Mouse (Mus musculus) forebrain, embryonic 16.5 days (tissue): ENCODE measurements at regions not wholly inside any gene's neighbourhood (a gene's known extent, or its start where the extent isn't known, plus 50 kb on each side); places are given as distances from the start of the nearest gene placed in this dataset.
A peak's percentile ranks its signal among the peaks of the same experiment; 100 is the strongest.

Source experiments
- ATAC-seq: fragments of 200-750 bp; cut with Nextera tagmentation; 2 replicates; pipeline ENCODE4 v1.8.0; 2017; ENCODE audit warnings: mild to moderate bottlenecking, moderate library complexity
- H3K27ac ChIP-seq: fragments of 300-500 bp; sonication (generic); 2 replicates; pipeline ENCODE4 v1.5.1; 2014; ENCODE audit warnings: low read length, control low read depth
- H3K27me3 ChIP-seq: fragments of 300-500 bp; sonication (generic); replicated peaks from 2 replicates; pipeline ENCODE4 v1.6.1; 2014; ENCODE audit warnings: low read length; ENCODE audit not compliant: control insufficient read depth, insufficient read depth
- H3K36me3 ChIP-seq: fragments of 300-500 bp; sonication (generic); 2 replicates; pipeline ENCODE4 v1.6.1; 2014; ENCODE audit not compliant: control insufficient read depth, insufficient read depth
- H3K4me1 ChIP-seq: fragments of 300-500 bp; sonication (generic); replicated peaks from 2 replicates; pipeline ENCODE4 v1.6.1; 2014; ENCODE audit warnings: low read length; ENCODE audit not compliant: control insufficient read depth, insufficient read depth
- H3K4me2 ChIP-seq: fragments of 300-500 bp; sonication (generic); 2 replicates; pipeline ENCODE4 v1.6.1; 2014; ENCODE audit warnings: mild to moderate bottlenecking, low read length, control low read depth
- H3K4me3 ChIP-seq: fragments of 300-500 bp; sonication (generic); replicated peaks from 2 replicates; pipeline ENCODE4 v1.5.1; 2014; ENCODE audit warnings: mild to moderate bottlenecking, low read length, control low read depth
- H3K9ac ChIP-seq: fragments of 300-500 bp; sonication (generic); replicated peaks from 2 replicates; pipeline ENCODE4 v1.6.1; 2014; ENCODE audit warnings: low read depth, low read length, control low read depth
- H3K9me3 ChIP-seq: fragments of 300-500 bp; sonication (generic); 2 replicates; pipeline ENCODE4 v1.6.1; 2016; ENCODE audit warnings: low read length; ENCODE audit not compliant: control insufficient read depth
- WGBS: fragments of 180-500 bp; shearing (Covaris S2); extraction: QIAGEN DNeasy Blood & Tissue Kit; methylation state at CpG from one replicate; pipeline ENCODE4 v1.1.7; 2014; 5-methylcytosine and 5-hydroxymethylcytosine counted together

GRCm38 (mm10) chr7:119333102-119333501, 126.0 kb downstream of the Gp2 start:
- H3K27ac ChIP-seq = no peak overlapping the region
- H3K4me2 ChIP-seq = no peak overlapping the region
- WGBS = 80% methylated on average over 1 of the region's 1 CpGs
- no peaks in the 10 kb centered on the region for H3K9me3 ChIP-seq
- H3K9ac ChIP-seq = no peak overlapping the region
- no peak for ATAC-seq
- H3K4me3 ChIP-seq = no peak overlapping the region
- no peaks in the 10 kb centered on the region for H3K27me3 ChIP-seq
- no peaks in the 10 kb centered on the region for H3K36me3 ChIP-seq
- 0 out of 2 replicates have a peak, but pooled peaks cover 2% of the 10 kb centered on the region for H3K4me1 ChIP-seq

- Histone ChIP-seq H3K4me1 (0 out of 2 replicates have a peak, but pooled peaks cover 2% of the 10 kb centered on the region), H3K27me3 (no peaks in the 10 kb centered on the region), H3K4me3 (no peak overlapping the region), H3K9me3 (no peaks in the 10 kb centered on the region), H3K9ac (no peak overlapping the region), H3K4me2 (no peak overlapping the region), H3K27ac (no peak overlapping the region), H3K36me3 (no peaks in the 10 kb centered on the region)
- ATAC-seq = peak; percentile 47; the same call in 1 of the 2 replicates
- WGBS = 2% methylated on average over 5 of the region's 5 CpGs
These were observed 128.5 kb downstream of the Gp2 start for GRCm38 (mm10) chr7:119330460-119331109.

DNA sequence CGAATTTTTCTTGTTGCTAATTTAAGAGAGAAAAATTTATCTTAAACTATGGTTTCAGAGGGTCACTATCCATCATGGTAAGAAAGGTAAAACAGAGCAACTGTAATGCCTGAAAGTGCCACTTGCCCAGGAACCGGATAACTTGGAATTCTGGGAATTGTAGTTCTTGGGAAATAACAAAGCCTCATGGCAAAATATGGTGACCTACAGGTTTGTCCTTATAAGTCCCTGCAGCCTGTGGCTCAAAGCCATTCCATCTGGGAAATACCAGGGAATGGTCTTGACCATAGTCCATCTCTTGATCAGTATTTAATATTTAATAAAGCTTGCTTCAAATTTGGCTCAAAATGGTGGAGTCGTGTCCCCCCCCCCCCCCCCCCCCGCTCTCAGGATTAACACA, 111.9 kb upstream of the Gpr139 start:
- ATAC-seq = no peak

GRCm38 (mm10) chr7:119291442-119291841, 107.0 kb upstream of the Gpr139 start:
- H3K27me3 ChIP-seq = no peaks in the 10 kb centered on the region
- no peaks in the 10 kb centered on the region for H3K36me3 ChIP-seq
- WGBS = 75% methylated on average over 2 of the region's 2 CpGs
- no peak overlapping the region for H3K4me2 ChIP-seq
- no peak overlapping the region for H3K9ac ChIP-seq
- H3K9me3 ChIP-seq = no peaks in the 10 kb centered on the region
- ATAC-seq = no peak
- H3K27ac ChIP-seq = no peak overlapping the region
- no peaks in the 10 kb centered on the region for H3K4me1 ChIP-seq
- no peak overlapping the region for H3K4me3 ChIP-seq

More for the DNA sequence above, 111.9 kb upstream of the Gpr139 start:
- Histone ChIP-seq H3K36me3 (no peaks in the 10 kb centered on the region), H3K27me3 (no peaks in the 10 kb centered on the region), H3K4me2 (no peak overlapping the region), H3K9ac (no peak overlapping the region), H3K27ac (no peak overlapping the region), H3K4me3 (no peak overlapping the region), H3K4me1 (no peaks in the 10 kb centered on the region), H3K9me3 (no peaks in the 10 kb centered on the region)
- WGBS = 77% methylated on average over 4 of the region's 4 CpGs

GRCm38 (mm10) chr7:119285290-119285689, 100.9 kb upstream of the Gpr139 start:
- ATAC-seq = no peak
- Histone ChIP-seq H3K4me2 (no peak overlapping the region), H3K9ac (no peak overlapping the region), H3K36me3 (no peaks in the 10 kb centered on the region), H3K27ac (no peak overlapping the region), H3K9me3 (no peaks in the 10 kb centered on the region), H3K27me3 (no peaks in the 10 kb centered on the region), H3K4me1 (no peaks in the 10 kb centered on the region), H3K4me3 (no peak overlapping the region)
- 73% methylated on average over 5 of the region's 5 CpGs for WGBS

DNA sequence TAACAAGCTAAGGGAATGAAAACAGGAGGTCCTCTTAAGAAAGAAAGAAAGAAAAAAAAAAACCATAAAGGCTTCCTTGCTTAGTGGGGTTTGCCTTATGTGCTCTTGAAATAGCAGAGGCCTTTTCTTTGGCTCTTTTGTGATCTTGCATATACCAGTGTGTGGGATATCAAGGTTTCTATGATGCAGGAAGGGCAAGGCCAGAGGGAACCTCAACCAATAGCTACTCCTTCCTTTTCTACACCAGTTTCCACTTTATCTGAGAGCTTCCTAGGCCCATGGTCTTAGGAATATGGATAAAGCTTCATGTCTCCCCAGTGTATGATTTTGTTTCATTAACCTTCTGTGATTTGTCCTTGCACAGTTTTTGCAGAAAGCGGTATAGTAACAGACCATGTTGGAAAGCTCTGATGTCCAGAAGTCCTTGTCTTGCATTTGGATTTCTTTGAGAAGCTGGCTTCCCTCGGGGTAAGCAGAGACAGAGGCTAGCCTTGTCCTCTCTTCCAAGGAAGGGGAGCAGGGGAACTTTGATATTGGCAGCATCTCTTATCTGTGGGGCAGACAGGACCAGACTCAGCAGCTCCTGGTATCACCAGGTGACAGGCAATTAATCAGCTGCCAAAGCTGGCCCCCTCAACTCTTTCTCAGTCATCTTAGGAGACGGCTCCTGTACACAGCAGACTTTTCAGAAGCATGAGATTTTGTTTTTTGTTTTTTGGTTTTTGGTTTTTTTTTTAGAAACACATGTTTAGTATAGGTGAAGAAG, 95.7 kb upstream of the Gpr139 start:
- Histone ChIP-seq H3K4me2 (no peak overlapping the region), H3K9me3 (no peaks in the 10 kb centered on the region), H3K4me3 (no peak overlapping the region), H3K9ac (no peak overlapping the region), H3K27ac (no peak overlapping the region), H3K36me3 (no peaks in the 10 kb centered on the region), H3K4me1 (no peaks in the 10 kb centered on the region), H3K27me3 (no peaks in the 10 kb centered on the region)
- no peak for ATAC-seq
- WGBS = 64% methylated on average over 3 of the region's 3 CpGs

GRCm38 (mm10) chr7:119272621-119273020, 88.2 kb upstream of the Gpr139 start:
- no peaks in the 10 kb centered on the region for H3K36me3 ChIP-seq
- H3K4me1 ChIP-seq = no peaks in the 10 kb centered on the region
- no peak overlapping the region for H3K4me2 ChIP-seq
- no peak for ATAC-seq
- H3K27me3 ChIP-seq = no peaks in the 10 kb centered on the region
- 77% methylated on average over 3 of the region's 3 CpGs for WGBS
- no peak overlapping the region for H3K4me3 ChIP-seq
- H3K27ac ChIP-seq = no peak overlapping the region
- H3K9me3 ChIP-seq = no peaks in the 10 kb centered on the region
- H3K9ac ChIP-seq = no peak overlapping the region

DNA sequence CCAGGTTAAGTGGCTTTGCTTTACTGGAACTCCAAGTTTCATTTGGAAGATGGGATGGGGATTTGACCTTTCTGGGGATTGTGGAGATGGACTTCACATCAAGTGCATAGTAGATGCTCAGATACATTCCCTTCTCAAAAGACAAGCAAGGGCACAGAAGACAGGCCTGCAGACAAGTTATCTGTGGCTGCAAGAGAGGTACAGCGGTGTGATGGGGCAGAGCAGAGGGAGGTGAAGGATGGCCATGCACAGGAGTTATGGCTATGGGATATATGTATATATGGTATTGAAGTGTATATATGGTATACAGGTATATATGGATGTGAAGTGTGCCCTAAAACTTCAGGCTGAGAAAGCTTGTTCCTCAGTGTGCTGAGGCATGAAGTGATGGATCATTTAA, 87.0 kb upstream of the Gpr139 start:
- H3K4me1 ChIP-seq = no peaks in the 10 kb centered on the region
- H3K9ac ChIP-seq = no peak overlapping the region
- no peaks in the 10 kb centered on the region for H3K27me3 ChIP-seq
- H3K36me3 ChIP-seq = no peaks in the 10 kb centered on the region
- H3K4me2 ChIP-seq = no peak overlapping the region
- no peaks in the 10 kb centered on the region for H3K9me3 ChIP-seq
- no peak for ATAC-seq
- H3K4me3 ChIP-seq = no peak overlapping the region
- no peak overlapping the region for H3K27ac ChIP-seq
- WGBS = 100% methylated on average over 1 of the region's 1 CpGs

DNA sequence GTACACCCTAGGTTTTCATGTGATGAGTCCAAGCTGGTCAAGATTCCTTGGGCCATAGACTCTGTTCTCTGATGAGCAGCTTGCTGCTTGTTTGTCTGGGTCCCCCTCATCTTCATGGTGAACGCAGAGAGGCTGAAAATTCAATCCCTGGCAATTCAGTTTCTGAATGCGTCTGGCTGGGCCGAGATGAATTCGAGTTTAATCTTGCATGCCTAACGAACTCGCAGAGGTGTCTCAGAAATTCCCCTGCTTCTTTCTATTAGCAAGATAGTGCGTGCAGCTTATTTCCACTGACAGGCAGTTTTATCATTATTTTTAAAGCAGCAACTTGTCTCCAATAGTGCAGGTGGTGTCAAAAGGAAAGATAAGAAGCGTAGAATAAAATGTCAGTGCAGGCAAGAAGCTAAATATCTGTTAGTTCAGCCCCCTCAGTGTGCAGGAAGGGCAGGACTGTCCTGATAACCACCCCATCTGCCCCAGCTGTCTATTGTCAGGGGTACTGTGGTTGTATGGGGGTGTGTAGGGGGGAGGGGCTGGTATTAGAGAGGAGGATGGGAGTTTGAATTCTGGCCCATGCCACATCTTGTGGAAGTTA, 86.5 kb upstream of the Gpr139 start:
- no peak overlapping the region for H3K4me2 ChIP-seq
- H3K9me3 ChIP-seq = no peaks in the 10 kb centered on the region
- no peak overlapping the region for H3K4me3 ChIP-seq
- no peak for ATAC-seq
- WGBS = 18% methylated on average over 8 of the region's 8 CpGs
- no peaks in the 10 kb centered on the region for H3K27me3 ChIP-seq
- no peak overlapping the region for H3K27ac ChIP-seq
- H3K9ac ChIP-seq = no peak overlapping the region
- H3K4me1 ChIP-seq = no peaks in the 10 kb centered on the region
- no peaks in the 10 kb centered on the region for H3K36me3 ChIP-seq
